Mouse (Mus musculus): ENCODE measurements at regions not wholly inside any gene's neighbourhood (a gene's known extent, or its start where the extent isn't known, plus 50 kb on each side); places are given as distances from the start of the nearest gene placed in this dataset.

DNA sequence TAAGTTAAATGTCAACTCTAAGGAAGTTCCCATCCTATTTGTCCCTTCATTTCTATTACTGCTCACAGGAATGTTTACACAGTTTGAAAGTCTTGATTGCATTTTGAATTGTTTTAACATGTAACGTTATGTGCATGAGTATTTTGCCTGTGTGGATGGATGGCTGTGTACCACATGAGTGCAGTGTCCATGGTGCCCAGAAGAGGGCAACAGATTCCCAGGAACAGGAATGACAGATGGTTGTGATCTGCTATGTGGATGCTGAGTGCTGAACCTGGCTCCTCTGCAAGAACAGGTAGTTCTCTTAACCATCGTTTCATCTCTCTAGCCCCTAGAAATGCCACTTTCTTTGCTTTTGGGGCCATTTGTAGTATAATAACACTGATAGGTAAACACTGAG, 597.9 kb upstream of the Zwint start:
- DNase-seq (ENCODE audit: extremely low spot score in 1 of 2, low spot score in 1 of 2) = no peak

DNA sequence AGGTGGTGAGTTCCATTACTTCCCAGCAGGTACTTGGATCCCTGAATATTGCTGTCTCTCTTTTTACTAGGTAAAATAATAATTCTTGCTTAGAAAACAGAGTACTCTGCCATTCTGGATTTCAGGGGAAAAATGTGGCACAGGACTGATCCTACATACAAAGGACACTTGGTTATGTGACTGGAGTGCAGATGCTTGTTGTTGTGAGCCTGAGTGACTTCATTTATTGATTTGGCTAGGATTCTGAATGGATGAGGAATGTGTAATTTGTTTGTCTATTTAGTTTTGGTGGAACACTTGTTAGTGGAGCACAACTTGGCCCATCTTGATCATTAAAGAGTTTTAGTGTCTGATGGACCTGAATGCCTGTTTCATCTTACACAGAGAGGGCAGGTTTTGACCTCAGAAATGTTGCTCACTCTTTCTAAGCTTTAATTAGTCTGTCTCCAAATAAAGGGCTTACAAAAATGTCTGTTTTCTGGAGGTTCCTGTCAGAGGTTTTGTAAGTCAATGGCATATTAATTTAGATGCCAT, 583.4 kb upstream of the Zwint start:
- no peak for DNase-seq (ENCODE audit: extremely low spot score in 1 of 2, low spot score in 1 of 2)

DNA sequence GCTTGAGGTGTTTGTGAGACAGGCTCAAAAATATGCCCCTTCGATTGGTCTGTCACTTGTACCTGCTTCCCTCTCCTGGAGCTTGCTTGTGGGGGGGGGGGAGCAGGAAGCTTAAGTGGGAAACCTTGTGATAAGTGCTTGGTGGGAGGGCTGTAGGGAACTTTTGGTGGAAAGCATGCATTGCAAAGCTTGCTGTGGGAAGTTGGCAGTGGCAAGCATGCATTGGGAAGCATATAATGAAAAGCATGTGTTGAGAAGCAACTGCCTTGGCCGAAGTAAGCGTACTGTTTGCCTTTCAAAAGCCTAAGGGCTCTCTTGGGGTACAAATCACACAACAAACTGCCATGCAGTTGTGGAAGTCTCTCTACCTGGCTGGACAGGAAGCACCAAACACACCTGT, 576.3 kb upstream of the Zwint start:
- no peak for DNase-seq (ENCODE audit: extremely low spot score in 1 of 2, low spot score in 1 of 2)

DNA sequence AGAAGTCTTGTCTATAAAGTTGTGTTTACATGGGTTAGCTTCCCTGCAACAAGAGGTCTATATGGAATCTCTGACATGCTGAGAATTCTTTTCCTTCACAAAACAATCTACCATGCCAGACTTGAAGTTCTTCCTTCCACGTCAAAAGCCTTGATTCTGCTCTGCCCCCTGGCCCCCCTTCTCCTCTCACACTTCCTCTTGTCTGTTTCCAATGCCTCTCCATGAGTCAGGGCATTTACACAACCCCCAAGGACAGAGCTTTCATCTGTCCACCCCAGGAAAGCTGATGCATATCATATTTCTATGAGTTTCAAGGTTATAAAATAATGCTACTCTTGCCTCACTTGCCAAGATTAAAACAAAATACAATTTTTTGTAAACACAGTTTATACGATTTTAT, 557.7 kb upstream of the Zwint start:
- no peak for DNase-seq (ENCODE audit: extremely low spot score in 1 of 2, low spot score in 1 of 2)

DNA sequence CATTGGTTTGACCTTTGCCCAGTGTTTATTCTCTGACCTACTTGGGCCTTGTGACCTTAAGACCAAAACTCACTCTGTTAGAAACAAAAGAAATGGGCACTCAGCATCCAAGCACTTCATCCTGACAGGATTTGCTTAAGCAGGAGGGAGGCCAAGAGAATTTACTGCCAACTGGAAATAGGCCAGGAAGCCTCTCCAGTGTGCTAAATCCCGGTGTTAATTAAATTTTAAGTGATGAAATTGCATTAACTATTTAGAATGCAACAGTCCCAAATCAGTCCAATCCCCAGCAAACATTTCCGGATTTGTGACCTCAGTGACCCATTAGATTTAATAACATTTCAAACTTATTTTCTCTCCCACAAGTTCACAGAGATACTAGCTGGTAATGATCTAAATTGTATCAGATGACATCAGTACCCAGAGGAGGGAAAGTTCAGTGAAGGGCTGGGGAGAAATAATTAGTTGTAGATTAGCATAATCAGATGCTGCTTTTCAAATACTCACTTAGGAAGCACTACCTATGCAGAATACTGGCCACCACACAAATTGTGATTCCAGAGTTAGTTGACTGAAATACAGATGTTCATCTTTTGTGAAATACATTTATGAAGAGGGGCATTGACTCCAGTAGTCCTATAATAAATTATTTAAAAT, 555.4 kb upstream of the Zwint start:
- peak in 1 of 2 experiments; percentile 28 for DNase-seq (ENCODE audit: extremely low spot score in 1 of 2, low spot score in 1 of 2)

DNA sequence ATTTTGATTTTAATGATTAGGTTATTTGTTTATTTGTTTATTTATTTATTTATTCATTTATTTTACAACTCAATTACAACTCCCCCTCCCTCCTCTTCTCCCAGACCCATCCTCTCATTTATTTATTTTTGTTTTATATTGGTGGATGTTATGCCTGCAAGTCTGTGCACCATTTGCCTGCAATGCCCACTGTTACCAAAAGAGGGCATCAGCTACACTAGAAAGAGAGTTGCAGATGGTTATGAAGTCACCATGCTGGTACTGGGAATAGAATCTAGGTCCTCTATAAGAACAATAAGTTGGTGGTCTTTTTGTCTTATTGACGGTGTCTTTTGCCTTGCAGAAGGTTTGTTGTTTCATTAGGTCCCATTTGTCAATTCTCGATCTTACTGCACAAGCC, 535.2 kb upstream of the Zwint start:
- DNase-seq (ENCODE audit: extremely low spot score in 1 of 2, low spot score in 1 of 2) = no peak

DNA sequence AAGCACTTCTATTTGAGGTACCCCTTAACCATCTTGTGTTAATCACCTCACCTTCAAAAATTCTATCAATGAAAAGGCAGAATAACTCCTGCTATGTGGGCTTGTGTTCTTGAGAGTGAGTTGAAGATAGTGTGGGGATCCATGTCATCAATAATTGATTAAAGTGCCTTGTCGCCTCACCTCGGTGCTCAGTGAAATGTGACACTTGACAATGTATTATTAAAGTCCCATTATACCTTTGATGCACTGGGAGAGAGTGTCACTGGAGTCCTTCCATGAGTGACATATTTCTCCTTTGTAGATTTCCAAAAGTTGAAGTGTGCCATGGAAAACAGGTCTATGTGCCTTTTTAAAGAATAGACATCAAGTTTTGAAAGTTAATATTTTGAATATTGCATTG, 522.2 kb upstream of the Zwint start:
- DNase-seq (ENCODE audit: extremely low spot score in 1 of 2, low spot score in 1 of 2) = no peak

Data from layer of hippocampus, postnatal 25 days (tissue).